10 mouse cellular contexts compared by ENCODE assay signal in genomic region chr11:95609924-95610323, GRCm38 (mm10). TPM values are rescaled to one million over a fixed set of nuclear protein-coding genes. Genes with fewer than 3 reads are reported as not detected.
DNase-seq lines count a peak whose midpoint lies in the region; ATAC-seq and TF ChIP-seq lines count a peak whose summit lies in the region.
"Had no signal": no experiment of that assay in that cellular context is flagged by ENCODE, and none has a peak within 500 bp of the region (broad histone marks: within the 10 kb centered on the region; RNA-seq: fewer than 3 reads in every experiment).

No protein-coding gene starts in this region.

- H3K36me3 ChIP-seq in kidney, embryonic 15.5 days: no peaks in the 10 kb centered on the region
- no peaks in the 10 kb centered on the region for H3K36me3 ChIP-seq in kidney, adult 2 months (ENCODE audit: control insufficient read depth, insufficient read depth, low read length)
- H3K36me3 ChIP-seq in embryonic facial prominence, embryonic 15.5 days: no peaks in the 10 kb centered on the region
- no peaks in the 10 kb centered on the region for H3K36me3 ChIP-seq in intestine, embryonic 14.5 days (ENCODE audit: control insufficient read depth, insufficient read depth, low read length)
- no peaks in the 10 kb centered on the region for H3K36me3 ChIP-seq in neural tube, embryonic 12.5 days

- H3K9me3 ChIP-seq in kidney, embryonic 15.5 days (replicated peaks): no peaks in the 10 kb centered on the region
- no peaks in the 10 kb centered on the region for H3K9me3 ChIP-seq in embryonic facial prominence, embryonic 15.5 days (replicated peaks)
- no peaks in the 10 kb centered on the region for H3K9me3 ChIP-seq in intestine, embryonic 14.5 days (ENCODE audit: control insufficient read depth, low read length)
- no peaks in the 10 kb centered on the region for H3K9me3 ChIP-seq in neural tube, embryonic 12.5 days

- H3K27ac ChIP-seq in kidney, embryonic 15.5 days: 0 out of 2 replicates have a peak overlapping the region, but pooled peaks have one; percentile 38
- H3K27ac ChIP-seq in kidney, adult 2 months (ENCODE audit: insufficient read depth, low read depth, low read length): no peak overlapping the region
- H3K27ac ChIP-seq in embryonic facial prominence, embryonic 15.5 days (replicated peaks): peak overlapping the region; percentile 71
- peak overlapping the region; percentile 75 for H3K27ac ChIP-seq in intestine, embryonic 14.5 days (ENCODE audit: low read depth)
- no peak overlapping the region for H3K27ac ChIP-seq in neural tube, embryonic 12.5 days

- H3K4me1 ChIP-seq in kidney, embryonic 15.5 days: peaks cover 32% of the 10 kb centered on the region
- H3K4me1 ChIP-seq in kidney, adult 2 months (ENCODE audit: control insufficient read depth, insufficient read depth, low read length): no peaks in the 10 kb centered on the region
- H3K4me1 ChIP-seq in embryonic facial prominence, embryonic 15.5 days: peaks cover 33% of the 10 kb centered on the region
- H3K4me1 ChIP-seq in intestine, embryonic 14.5 days (replicated peaks; ENCODE audit: control insufficient read depth, insufficient read depth, low read length): peaks cover 10% of the 10 kb centered on the region
- H3K4me1 ChIP-seq in neural tube, embryonic 12.5 days: peaks cover 7% of the 10 kb centered on the region; the same call in 1 of the 2 replicates

- 0 out of 2 replicates have a peak overlapping the region, but pooled peaks have one; percentile 27 for H3K9ac ChIP-seq in kidney, embryonic 15.5 days
- H3K9ac ChIP-seq in embryonic facial prominence, embryonic 15.5 days: 0 out of 2 replicates have a peak overlapping the region, but pooled peaks have one; percentile 12
- peak overlapping the region; percentile 39; the same call in 1 of the 2 replicates for H3K9ac ChIP-seq in intestine, embryonic 14.5 days (ENCODE audit: low read length)
- H3K9ac ChIP-seq in neural tube, embryonic 12.5 days: no peak overlapping the region

- 43% methylated on average over 8 of the region's 8 CpGs for WGBS in kidney, embryonic 15.5 days
- 45% methylated on average over 8 of the region's 8 CpGs for WGBS in kidney, adult 2 months
- 37% methylated on average over 8 of the region's 8 CpGs for WGBS in embryonic facial prominence, embryonic 15.5 days
- WGBS in intestine, embryonic 14.5 days: 40% methylated on average over 8 of the region's 8 CpGs
- WGBS in neural tube, embryonic 12.5 days: 54% methylated on average over 8 of the region's 8 CpGs

- DNase-seq in kidney, adult 2 months: no peak
- DNase-seq in intestine, embryonic 14.5 days (ENCODE audit: low spot score): no peak
- DNase-seq in spleen, adult 12 weeks (ENCODE audit: low spot score): no peak
- DNase-seq in cerebellum, adult 11-12 months: no peak
- no peak for DNase-seq in right cerebral cortex, adult 2 months (ENCODE audit: low spot score in 2 of 2)
- DNase-seq: adrenal gland, postnatal 10 days; embryo, embryonic 11 days had no signal

- TF ChIP-seq CTCF in kidney, adult 2 months (conservative IDR thresholded peaks at IDR 0.05; ENCODE audit: insufficient read depth, insufficient read length, low read depth, low read length): no peak

- peak overlapping the region; percentile 55 for H3K4me2 ChIP-seq in kidney, embryonic 15.5 days
- H3K4me2 ChIP-seq in embryonic facial prominence, embryonic 15.5 days (replicated peaks): peak overlapping the region; percentile 48
- peak overlapping the region; percentile 51 for H3K4me2 ChIP-seq in intestine, embryonic 14.5 days (ENCODE audit: low read length)
- peak overlapping the region; percentile 32 for H3K4me2 ChIP-seq in neural tube, embryonic 12.5 days (replicated peaks)

- peak overlapping the region; percentile 25 for H3K4me3 ChIP-seq in kidney, embryonic 15.5 days (replicated peaks)
- no peak overlapping the region for H3K4me3 ChIP-seq in kidney, adult 2 months (ENCODE audit: insufficient read depth, low read depth, low read length)
- H3K4me3 ChIP-seq in embryonic facial prominence, embryonic 15.5 days (replicated peaks): peak overlapping the region; percentile 24
- peak overlapping the region; percentile 18; the same call in 1 of the 2 replicates for H3K4me3 ChIP-seq in intestine, embryonic 14.5 days (ENCODE audit: low read depth, low read length)
- H3K4me3 ChIP-seq in neural tube, embryonic 12.5 days: no peak overlapping the region

- H3K27me3 ChIP-seq in kidney, embryonic 15.5 days: no peaks in the 10 kb centered on the region; the same call in 1 of the 2 replicates
- no peaks in the 10 kb centered on the region for H3K27me3 ChIP-seq in kidney, adult 2 months (replicated peaks; ENCODE audit: control insufficient read depth, insufficient read depth, low read length)
- no peaks in the 10 kb centered on the region for H3K27me3 ChIP-seq in embryonic facial prominence, embryonic 15.5 days
- no peaks in the 10 kb centered on the region for H3K27me3 ChIP-seq in intestine, embryonic 14.5 days (replicated peaks; ENCODE audit: control insufficient read depth, insufficient read depth, low read length)
- no peaks in the 10 kb centered on the region for H3K27me3 ChIP-seq in neural tube, embryonic 12.5 days (replicated peaks)

- peak; percentile 18; the same call in 1 of the 2 replicates for ATAC-seq in kidney, embryonic 15.5 days (replicated peaks; ENCODE audit: low FRiP score)
- no peak for ATAC-seq in embryonic facial prominence, embryonic 15.5 days (ENCODE audit: insufficient number of reproducible peaks, low FRiP score, low TSS enrichment, low read depth)
- ATAC-seq in intestine, embryonic 14.5 days (replicated peaks; ENCODE audit: low FRiP score, low TSS enrichment, low read depth): no peak
- no peak for ATAC-seq in neural tube, embryonic 12.5 days (ENCODE audit: low FRiP score, low read depth)

- TF ChIP-seq POLR2A in kidney, adult 2 months (IDR thresholded peaks at IDR 0.05; ENCODE audit: low read depth, low read length): no peak

RNA-seq across cellular contexts. Expression of gene Ngfr, which starts 22.4 kb away (rescaled TPM):
- polyA plus RNA-seq in kidney, embryonic 15.5 days (2015; fragmentation: Nextera tagmentation; extraction: Ambion mirVana): 25.8 and 28.7 TPM in 2 replicates
- polyA plus RNA-seq in kidney, adult 2 months (2012; rRNA removed): 5.7 and 6.6 TPM in 2 replicates
- polyA plus RNA-seq in embryonic facial prominence, embryonic 15.5 days (2015; fragmentation: Nextera tagmentation; extraction: Ambion mirVana): 48.1 and 48.8 TPM in 2 replicates
- 15.3 and 17.6 TPM in 2 replicates for polyA plus RNA-seq in intestine, embryonic 14.5 days (2014; fragmentation: Nextera tagmentation; extraction: Ambion mirVana)
- polyA plus RNA-seq in neural tube, embryonic 12.5 days (2016; fragmentation: Nextera tagmentation; extraction: Ambion mirVana): 106 and 125 TPM in 2 replicates

RNA-seq across cellular contexts. Expression of gene Phb, which starts 56.8 kb away (rescaled TPM):
- polyA plus RNA-seq in kidney, embryonic 15.5 days (2015; fragmentation: Nextera tagmentation; extraction: Ambion mirVana): 270 and 290 TPM in 2 replicates
- 258 and 296 TPM in 2 replicates for polyA plus RNA-seq in kidney, adult 2 months (2012; rRNA removed)
- polyA plus RNA-seq in embryonic facial prominence, embryonic 15.5 days (2015; fragmentation: Nextera tagmentation; extraction: Ambion mirVana): 162 and 186 TPM in 2 replicates
- 300 and 305 TPM in 2 replicates for polyA plus RNA-seq in intestine, embryonic 14.5 days (2014; fragmentation: Nextera tagmentation; extraction: Ambion mirVana)
- polyA plus RNA-seq in neural tube, embryonic 12.5 days (2016; fragmentation: Nextera tagmentation; extraction: Ambion mirVana): 197 and 200 TPM in 2 replicates

Comparison
In these comparisons a context has a peak if more than half of its experiments do, and no peak if none do; other contexts are left out.
1. H3K27ac ChIP-seq: peak in kidney, embryonic 15.5 days (single experiment), embryonic facial prominence, embryonic 15.5 days (single experiment) and intestine, embryonic 14.5 days (single experiment); none in kidney, adult 2 months (single experiment) and neural tube, embryonic 12.5 days (single experiment).
2. H3K4me3 ChIP-seq: peak in kidney, embryonic 15.5 days (single experiment), embryonic facial prominence, embryonic 15.5 days (single experiment) and intestine, embryonic 14.5 days (single experiment); none in kidney, adult 2 months (single experiment) and neural tube, embryonic 12.5 days (single experiment).
3. Peak in every context shown above with its lines, with median percentiles within 50 percentile points of each other: H3K4me2 ChIP-seq.